Mouse (Mus musculus) lung, postnatal 4 days (tissue): ENCODE data around the gene Rap1gap2.
A peak's percentile ranks its signal among the peaks of the same experiment; 100 is the strongest.
"Not testable (repeated sequence)": the region's sequence is repeated elsewhere in the genome, so short reads cannot be mapped to it uniquely, and the experiment has no call there.

Experiments
- DNase-seq, 2 experiments: peaks; one replicate each; pipeline ENCODE4 v3.0.0; 2021

Rap1gap2 gene

GRCm38 (mm10) chr11:74619956-74620300 lies 9.2 kb upstream of the Rap1gap2 start:
- DNase-seq, result no peak

GRCm38 (mm10) chr11:74619201-74619955 lies 8.7 kb upstream of the Rap1gap2 start, which contains the start of gene Ccdc92b:
Gene Ccdc92b (plus strand): TSS chr11:74619605.
- peak; percentile 82 to 89 for DNase-seq

GRCm38 (mm10) chr11:74615571-74615970 lies 4.9 kb upstream of the Rap1gap2 start:
- no peak for DNase-seq

- no peak for DNase-seq
Observed at GRCm38 (mm10) chr11:74613428-74613827, 2.7 kb upstream of the Rap1gap2 start.

DNA sequence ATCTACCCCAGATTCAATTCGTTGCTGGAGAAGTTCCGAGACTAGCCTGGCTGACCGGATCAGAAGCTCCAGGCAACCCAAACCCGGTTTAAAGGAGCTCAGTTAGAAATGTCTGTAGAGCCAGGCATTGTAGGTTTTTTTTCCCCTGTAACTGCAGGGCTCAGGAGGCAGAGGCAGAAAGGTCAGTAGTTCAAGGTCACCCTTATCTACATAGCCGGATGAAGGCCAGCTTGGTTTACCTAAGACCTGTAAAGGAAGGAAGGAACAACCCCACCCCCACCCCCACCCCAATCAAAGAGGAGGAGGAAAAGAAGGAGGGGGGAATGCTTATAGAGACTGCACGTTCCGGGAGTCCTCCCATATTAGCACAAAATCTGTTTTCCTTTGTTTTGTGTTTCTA lies 722 bp upstream of the Rap1gap2 start:
- DNase-seq, result no peak

- no peak for DNase-seq
Observed at GRCm38 (mm10) chr11:74610068-74610467, 647 bp downstream of the Rap1gap2 start.

- DNase-seq, result no peak
Observed at GRCm38 (mm10) chr11:74602286-74602685, 8.4 kb downstream of the Rap1gap2 start.

GRCm38 (mm10) chr11:74597990-74598337 lies 12.8 kb downstream of the Rap1gap2 start:
- DNase-seq, result no peak

DNA sequence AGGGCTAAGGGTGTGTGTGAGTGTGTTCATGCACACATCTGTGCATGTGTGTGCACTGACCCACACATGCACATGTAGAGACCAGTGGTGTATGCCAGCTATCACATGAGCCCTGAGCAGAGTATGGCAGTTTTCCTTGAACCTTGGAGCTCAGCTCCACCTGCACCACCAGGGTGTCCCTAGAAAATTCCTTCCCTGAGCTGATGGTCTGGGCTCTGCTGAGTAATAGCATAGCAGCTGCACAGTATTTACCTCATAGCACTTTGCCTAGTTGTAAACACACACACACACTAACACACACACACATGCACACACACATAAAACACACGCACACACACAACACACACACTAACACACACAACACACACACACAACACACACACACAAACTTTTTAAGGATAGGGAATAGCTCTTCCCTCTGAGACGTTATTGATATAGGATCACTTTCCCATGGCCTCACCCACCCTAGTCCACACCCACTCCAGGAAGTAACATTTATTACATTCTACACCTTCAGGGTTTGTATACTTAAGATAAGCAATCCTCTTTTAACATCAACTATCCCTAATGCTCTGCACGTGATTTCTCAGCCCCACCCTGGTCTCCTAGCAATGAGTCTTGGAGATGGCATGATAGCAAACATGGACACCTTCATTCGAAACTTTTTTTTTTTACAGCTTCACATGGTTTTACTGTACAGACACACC lies 13.3 kb downstream of the Rap1gap2 start:
- no peak for DNase-seq

DNA sequence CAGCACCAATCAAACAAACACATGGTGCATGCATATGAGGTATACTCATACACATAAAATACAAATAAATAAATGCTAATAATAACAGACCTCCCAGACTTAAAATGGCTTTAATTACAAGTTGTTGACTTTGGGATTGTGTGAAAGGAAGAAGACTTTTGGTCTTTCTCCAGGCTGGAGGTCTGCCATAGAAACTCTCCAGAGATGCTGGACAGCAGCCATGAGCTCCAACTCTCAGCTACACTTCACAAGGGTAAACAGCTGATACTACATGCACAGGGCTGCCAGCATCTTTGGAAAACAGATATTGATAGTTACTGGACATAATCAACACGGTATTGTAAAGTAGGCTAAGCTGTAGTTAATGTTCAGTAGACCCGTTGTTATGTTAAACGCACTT lies 18.5 kb downstream of the Rap1gap2 start:
- DNase-seq, result peak; percentile 17 to 34

DNA sequence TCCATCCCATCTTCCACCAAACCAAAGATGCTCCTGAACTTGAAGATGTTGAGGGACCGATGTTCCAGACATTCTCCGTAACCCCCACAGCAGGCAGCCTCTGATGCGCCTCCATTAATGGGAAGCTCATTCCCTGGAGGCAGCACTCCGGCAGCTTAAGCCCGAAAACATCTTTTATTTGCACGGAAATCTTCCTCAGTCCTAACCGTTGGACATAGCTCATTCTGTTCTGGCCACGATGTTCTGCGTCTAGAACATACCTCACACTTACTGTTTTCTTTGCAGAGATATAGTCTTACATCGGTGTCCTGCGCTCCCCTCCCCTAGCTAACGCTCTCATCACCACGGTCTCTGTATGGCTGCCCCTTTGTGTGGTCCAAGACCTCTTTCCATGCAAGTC lies 20.0 kb downstream of the Rap1gap2 start:
- DNase-seq, result no peak

GRCm38 (mm10) chr11:74590239-74590596 lies 20.5 kb downstream of the Rap1gap2 start:
- no peak for DNase-seq

DNA sequence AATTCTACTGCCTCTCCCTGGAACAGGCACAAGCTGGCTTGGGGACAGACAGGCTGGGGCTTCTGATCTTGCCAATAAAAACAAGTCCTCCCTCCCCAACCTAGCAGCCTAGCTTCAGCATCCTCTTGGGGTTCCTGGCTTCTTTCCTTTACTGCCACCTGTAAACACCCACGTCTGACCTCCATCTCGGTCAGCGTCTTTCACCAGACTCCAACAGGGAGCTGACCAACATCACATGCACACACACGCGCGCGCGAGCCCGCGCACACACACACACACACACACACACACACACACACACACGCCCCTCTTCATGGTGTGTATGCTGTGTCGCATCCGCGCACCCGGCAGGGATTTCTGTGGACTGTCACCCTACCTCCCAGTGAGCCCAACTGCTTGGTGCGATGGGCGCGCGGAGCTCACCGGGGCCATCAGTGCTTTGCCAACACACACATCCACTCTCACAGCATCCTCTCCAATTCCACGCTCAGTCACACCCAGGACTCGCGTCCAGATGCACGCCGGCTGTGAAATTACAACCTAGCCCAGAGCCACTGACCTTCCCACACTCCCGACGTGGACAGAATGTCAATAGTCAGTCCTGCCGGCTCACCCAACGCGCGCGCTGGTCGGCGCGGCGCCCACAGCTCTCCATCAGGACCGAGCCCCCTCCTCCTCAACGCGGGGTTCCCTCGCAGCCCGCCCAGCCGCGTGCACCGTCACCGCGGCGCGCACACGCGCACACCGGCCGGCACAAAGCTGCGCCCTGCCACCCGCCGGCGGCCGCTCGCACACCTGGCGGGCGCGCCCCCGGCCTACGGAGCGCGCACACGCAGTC lies 21.1 kb downstream of the Rap1gap2 start:
- DNase-seq, result no peak

- no peak for DNase-seq
Observed at GRCm38 (mm10) chr11:74586401-74586800, 24.3 kb downstream of the Rap1gap2 start.

GRCm38 (mm10) chr11:74584946-74585723 lies 25.6 kb downstream of the Rap1gap2 start:
- DNase-seq, result peak in 1 of 2 experiments; percentile 18

- DNase-seq, result no peak
Observed at GRCm38 (mm10) chr11:74583824-74584349, 26.8 kb downstream of the Rap1gap2 start.

- DNase-seq, result no peak
Observed at GRCm38 (mm10) chr11:74582464-74582863, 28.3 kb downstream of the Rap1gap2 start.

GRCm38 (mm10) chr11:74581333-74581732 lies 29.4 kb downstream of the Rap1gap2 start:
- DNase-seq, result not testable (repeated sequence)

DNA sequence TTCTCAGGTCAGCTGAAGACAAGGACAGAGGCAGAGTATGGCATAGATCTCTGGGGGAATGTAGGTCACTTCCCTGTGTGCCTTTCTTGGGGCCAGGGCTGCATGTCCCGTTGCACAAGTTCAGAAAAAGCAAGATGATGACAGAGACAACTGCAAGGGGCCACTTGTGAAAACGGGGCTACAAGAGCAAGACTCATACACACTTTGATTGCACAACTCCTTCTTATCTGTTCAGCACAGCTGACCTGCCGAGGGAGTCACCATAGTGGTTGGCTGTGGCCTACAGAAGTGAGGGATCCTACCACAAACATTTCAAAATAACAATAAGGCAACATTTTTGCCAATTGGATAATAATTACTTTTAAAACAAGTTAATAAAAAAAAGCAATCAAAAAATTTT lies 33.6 kb downstream of the Rap1gap2 start:
- peak in 1 of 2 experiments; percentile 28 for DNase-seq

- peak; percentile 59 to 65 for DNase-seq
Observed at GRCm38 (mm10) chr11:74575940-74576339, 34.8 kb downstream of the Rap1gap2 start.

- no peak for DNase-seq
Observed at GRCm38 (mm10) chr11:74574768-74575434, 35.8 kb downstream of the Rap1gap2 start.
